Mouse (Mus musculus) right cerebral cortex, postnatal 10 days (tissue): Measurements from ENCODE around the gene Cep57l1.

Source experiments
- DNase-seq, 2 experiments: peaks; one replicate each; pipeline ENCODE4 v3.0.0; 2021; ENCODE audit warnings: low spot score in 2 of 2

Cep57l1 gene

DNA sequence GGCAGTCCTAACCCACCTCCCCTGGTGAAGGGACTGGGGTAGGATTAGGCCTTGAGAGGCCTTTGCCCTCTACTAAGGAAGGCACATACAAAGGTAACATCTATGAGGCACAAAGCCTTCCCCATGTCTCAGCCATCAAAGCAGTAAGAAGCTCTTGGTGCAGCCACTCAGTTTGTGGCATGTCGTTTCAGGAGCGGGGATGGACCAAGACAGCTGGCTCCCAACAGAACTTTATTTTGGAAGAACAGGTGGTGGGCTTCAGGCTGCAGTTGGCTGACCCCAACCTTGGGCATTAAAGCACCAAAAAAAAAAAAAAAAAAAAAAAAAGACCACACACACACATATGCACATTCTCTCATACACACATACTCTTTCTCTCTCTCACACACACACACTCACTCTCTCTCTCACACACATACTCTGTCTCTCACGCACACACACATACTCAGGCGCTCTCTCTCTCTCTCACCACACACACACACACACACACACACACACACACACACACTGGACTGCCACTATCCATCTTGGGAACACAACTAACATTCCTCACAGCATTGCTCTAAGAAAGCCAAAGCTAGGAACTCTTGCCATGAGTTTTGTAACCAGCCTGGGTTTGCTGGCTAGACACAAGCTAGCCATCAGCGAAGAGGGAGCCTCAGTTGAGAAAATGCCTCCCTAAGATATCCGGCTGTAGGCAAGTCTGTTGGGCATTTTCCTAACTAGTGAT, 133.7 kb downstream of the Cep57l1 start:
- no peak for DNase-seq

DNA sequence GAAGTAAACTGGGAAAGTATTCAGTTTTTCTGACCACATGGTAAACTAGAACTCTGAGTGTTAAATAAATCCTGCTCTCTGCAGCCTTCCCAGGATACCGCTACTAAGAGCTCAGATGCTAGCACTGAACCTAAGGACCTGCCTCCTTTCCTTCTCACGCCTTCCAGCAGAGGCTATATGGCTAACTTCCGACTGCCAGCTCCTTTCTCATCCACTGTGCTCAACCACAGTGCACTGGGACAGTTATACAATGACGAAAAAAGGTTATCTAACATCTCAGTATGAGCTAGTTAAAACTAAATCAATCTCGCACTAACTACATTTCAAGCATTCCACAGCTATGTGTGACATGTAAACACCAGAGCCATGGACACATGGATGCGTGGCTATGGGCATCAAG, 134.4 kb downstream of the Cep57l1 start:
- no peak for DNase-seq

DNA sequence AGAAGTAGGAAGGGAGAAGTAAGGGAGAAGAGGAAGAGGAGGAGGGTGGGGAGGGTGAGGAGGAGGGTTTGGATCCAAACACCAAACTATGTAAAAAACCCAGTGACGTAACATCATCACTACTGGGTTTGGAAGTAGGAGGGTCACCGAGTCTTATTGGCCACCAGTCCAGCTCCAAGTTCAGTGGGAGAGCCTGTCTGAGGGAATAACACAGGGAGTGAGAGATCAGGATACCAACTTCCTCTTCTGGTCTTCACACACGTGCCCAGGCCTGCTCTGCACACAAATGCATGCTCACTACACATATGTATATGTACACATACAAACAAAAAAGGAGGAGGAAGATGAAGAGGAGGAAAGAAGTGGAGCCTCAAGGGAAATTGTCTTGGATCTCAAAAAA, 135.3 kb downstream of the Cep57l1 start:
- no peak for DNase-seq

DNA sequence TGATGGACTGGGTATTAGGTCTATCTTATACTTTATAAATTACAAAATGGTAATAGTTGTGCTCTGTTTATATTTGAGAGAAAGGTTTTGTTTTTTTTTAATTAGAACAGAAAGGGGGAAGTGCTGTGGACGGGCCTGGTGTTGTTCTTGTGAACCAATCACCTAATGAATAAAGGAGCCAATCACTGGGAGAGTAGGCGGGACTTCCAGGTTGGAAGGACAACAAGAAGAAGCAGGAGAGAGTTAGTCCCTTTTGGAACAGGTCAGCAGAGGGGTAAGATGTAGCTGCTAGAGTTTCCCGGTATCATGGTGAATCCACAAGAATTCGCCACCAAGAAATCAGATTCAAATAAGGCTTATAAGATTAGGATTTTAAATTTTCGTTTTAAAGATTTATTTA, 139.5 kb downstream of the Cep57l1 start:
- DNase-seq, result no peak
